Mouse (Mus musculus): ENCODE results near the gene Elmo1.
A peak's percentile ranks its signal among the peaks of the same experiment; 100 is the strongest.
"Not testable (repeated sequence)": the region's sequence is repeated elsewhere in the genome, so short reads cannot be mapped to it uniquely, and the experiment has no call there.

Gene Elmo1

DNA sequence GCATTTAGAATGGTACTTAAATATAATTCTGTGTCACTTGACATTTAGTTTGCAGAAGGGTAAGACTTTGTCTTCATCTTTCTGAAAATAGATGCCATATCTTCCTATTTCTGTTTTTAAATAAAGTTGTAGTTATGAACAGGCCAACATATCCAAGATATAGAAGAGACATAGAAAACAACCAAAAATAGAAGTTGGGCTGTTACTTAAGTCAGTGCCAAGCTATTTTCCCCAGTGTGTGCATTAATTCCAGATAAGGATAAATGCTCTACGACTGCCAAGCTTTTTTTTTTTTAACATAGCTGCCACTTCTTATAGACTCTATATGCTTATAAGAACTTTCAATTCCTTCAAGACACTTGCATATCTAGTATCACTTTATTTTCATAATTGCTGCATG lies 511.0 kb downstream of the Elmo1 start:
- no peak for DNase-seq (ENCODE audit: low spot score in 2 of 2)

DNA sequence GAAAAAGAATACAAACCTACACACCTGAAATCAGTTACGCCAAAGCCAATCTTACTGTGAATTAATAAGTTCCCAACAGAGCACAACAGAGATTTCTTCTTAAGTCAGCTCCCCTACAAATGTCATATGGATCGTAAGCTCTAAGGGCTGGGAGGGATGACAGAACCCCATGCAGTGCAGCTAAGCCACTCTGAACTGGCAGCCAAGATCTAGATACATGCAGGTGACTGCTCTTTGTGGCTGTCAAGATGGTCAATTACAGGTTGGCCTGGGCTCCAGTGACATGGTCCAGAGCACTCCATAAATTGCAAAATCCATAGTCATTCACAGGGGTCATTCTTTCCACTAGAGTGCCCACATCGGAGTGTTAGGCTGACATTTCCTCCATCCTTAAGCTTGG lies 516.5 kb downstream of the Elmo1 start:
- DNase-seq (ENCODE audit: low spot score in 2 of 2): no peak

- no peak for DNase-seq (ENCODE audit: low spot score in 2 of 2)
These were observed 518.8 kb downstream of the Elmo1 start for GRCm38 (mm10) chr13:20609003-20609688.

DNA sequence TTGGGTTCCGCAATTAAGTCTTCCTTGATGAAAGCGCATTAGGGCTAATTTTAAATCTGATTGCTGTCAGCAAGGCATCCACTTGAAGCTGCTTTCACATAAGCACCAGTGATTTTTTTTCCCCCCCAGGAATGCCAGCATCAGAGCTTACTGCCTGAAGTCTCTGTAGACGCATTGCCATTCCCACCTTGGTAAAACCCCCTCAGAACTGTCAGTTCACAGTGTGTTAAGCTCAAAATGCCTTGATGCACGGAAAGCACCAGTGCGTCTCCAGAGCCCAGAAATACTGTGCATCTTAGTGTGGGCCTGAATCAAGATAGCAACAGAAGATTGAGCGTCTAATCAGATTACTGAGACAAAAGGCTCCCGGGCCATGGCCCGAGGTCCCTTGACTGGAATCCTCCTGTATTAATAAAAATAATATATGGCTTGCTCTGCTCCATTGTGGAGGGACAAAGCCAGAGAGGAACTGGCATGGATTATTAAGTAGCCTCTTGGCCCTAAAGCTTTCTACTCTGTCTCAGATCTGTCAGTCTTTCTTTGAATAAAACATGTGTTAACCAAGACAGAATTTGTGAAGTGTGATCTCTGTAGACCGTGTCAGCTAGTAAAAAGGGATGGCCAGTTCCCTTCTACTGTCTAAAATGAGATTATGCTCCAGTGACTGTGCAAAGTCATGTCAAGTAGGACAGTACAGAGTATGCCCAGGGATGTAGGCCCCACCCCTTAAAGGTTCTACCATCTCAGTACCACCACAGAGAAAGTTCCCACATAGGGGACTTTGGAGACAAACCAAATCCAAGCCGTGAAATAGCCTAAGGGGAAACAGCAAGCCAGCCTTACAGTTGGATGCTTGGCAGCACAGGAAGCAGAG lies 525.4 kb downstream of the Elmo1 start:
- no peak for DNase-seq (ENCODE audit: low spot score in 2 of 2)

GRCm38 (mm10) chr13:20619946-20620345 lies 529.5 kb downstream of the Elmo1 start:
- no peak for DNase-seq (ENCODE audit: low spot score in 2 of 2)

GRCm38 (mm10) chr13:20623071-20623850 lies 532.9 kb downstream of the Elmo1 start:
- no peak for DNase-seq (ENCODE audit: low spot score in 2 of 2)

GRCm38 (mm10) chr13:20627796-20628195 lies 537.4 kb downstream of the Elmo1 start:
- DNase-seq (ENCODE audit: low spot score in 2 of 2): no peak

DNA sequence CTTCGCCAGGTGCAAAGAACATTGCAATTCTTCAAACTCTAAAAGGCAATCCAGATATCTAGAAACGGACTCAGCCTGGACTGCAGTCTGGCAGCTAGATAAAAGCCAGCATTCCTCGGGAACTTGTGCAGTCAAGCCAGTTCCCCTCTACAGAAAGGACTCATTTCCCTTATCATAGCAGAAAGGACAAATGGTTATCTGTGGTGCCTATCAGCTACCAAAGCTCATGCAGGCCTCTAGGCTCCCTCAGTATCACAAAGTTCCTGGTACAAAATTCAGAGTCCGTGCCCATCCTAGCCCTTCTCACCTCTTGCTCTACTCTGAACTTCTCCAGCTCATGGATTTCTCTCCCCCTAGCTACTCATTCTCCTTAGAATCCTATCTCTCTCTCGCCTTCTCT lies 542.1 kb downstream of the Elmo1 start:
- DNase-seq (ENCODE audit: low spot score in 2 of 2): no peak

GRCm38 (mm10) chr13:20634679-20635078 lies 544.3 kb downstream of the Elmo1 start:
- DNase-seq (ENCODE audit: low spot score in 2 of 2): not testable (repeated sequence)

GRCm38 (mm10) chr13:20635646-20636045 lies 545.2 kb downstream of the Elmo1 start:
- peak in 1 of 2 experiments; percentile 52 for DNase-seq (ENCODE audit: low spot score in 2 of 2)

Data from cerebellum, postnatal 4 days (tissue).